Mouse (Mus musculus) cerebral cortex, adult 2 months (tissue): ENCODE measurements around the gene Svs6.

Experiments
- WGBS: fragments of 180-500 bp; shearing (Covaris S2); methylation state at CpG from one replicate; pipeline ENCODE4 v1.1.7; 2018; 5-methylcytosine and 5-hydroxymethylcytosine counted together

The Svs6 gene

GRCm38 (mm10) chr2:164316451-164316850, at the start of gene Svs6:
Gene Svs6 (plus strand): TSS chr2:164316751.
- 56% methylated on average over 1 of the region's 1 CpGs for WGBS

GRCm38 (mm10) chr2:164278359-164278758, 38.2 kb upstream of the Svs6 start, which contains the start of gene Svs4:
Gene Svs4 (minus strand): TSS chr2:164278459.
- 91% methylated on average over 4 of the region's 4 CpGs for WGBS

GRCm38 (mm10) chr2:164288968-164289367, 27.6 kb upstream of the Svs6 start, which contains the start of gene Svs3a:
Gene Svs3a (plus strand): TSS chr2:164289268.
- WGBS: 90% methylated on average over 1 of the region's 1 CpGs

GRCm38 (mm10) chr2:164312599-164312998, 4.0 kb upstream of the Svs6 start:
- 56% methylated on average over 5 of the region's 5 CpGs for WGBS

GRCm38 (mm10) chr2:164320983-164321382, 4.4 kb downstream of the Svs6 start:
- 91% methylated on average over 6 of the region's 6 CpGs for WGBS

- WGBS: 85% methylated on average over 3 of the region's 3 CpGs
Observed at GRCm38 (mm10) chr2:164332440-164332839, 15.9 kb downstream of the Svs6 start, which contains the start of gene Svs5. Gene Svs5 (plus strand): TSS chr2:164332740.

- 76% methylated on average over 1 of the region's 1 CpGs for WGBS
Observed at GRCm38 (mm10) chr2:164343732-164344131, 27.2 kb downstream of the Svs6 start.

GRCm38 (mm10) chr2:164348980-164349379, 32.4 kb downstream of the Svs6 start:
- 95% methylated on average over 3 of the region's 3 CpGs for WGBS

GRCm38 (mm10) chr2:164352697-164353096, 36.1 kb downstream of the Svs6 start:
- 89% methylated on average over 3 of the region's 3 CpGs for WGBS

GRCm38 (mm10) chr2:164353356-164353755, 36.8 kb downstream of the Svs6 start:
- whole genome bisulfite sequencing: 86% methylated on average over 11 of the region's 11 CpGs

GRCm38 (mm10) chr2:164356177-164356967, 39.8 kb downstream of the Svs6 start:
- WGBS: 87% methylated on average over 11 of the region's 11 CpGs

GRCm38 (mm10) chr2:164358373-164358772, 41.8 kb downstream of the Svs6 start:
- WGBS: 84% methylated on average over 3 of the region's 3 CpGs

- WGBS: 89% methylated on average over 5 of the region's 5 CpGs
Observed at GRCm38 (mm10) chr2:164359031-164359430, 42.5 kb downstream of the Svs6 start.

- 87% methylated on average over 5 of the region's 5 CpGs for WGBS
Observed at GRCm38 (mm10) chr2:164359668-164360067, 43.1 kb downstream of the Svs6 start.

GRCm38 (mm10) chr2:164360974-164361657, 44.6 kb downstream of the Svs6 start:
- 58% methylated on average over 13 of the region's 13 CpGs for WGBS

GRCm38 (mm10) chr2:164366947-164367346, 50.4 kb downstream of the Svs6 start:
- WGBS: 47% methylated on average over 3 of the region's 3 CpGs
